Mouse (Mus musculus) ES-Bruce4 (cell line): ENCODE results near the gene Ccl17.

Experiments used
- EP300 ChIP-seq: IDR thresholded peaks from 2 replicates; pipeline ENCODE4 v1.6.1; 2011; ENCODE audit warnings: low read depth, low read length; ENCODE audit not compliant: insufficient read depth
- POLR2A ChIP-seq: IDR thresholded peaks from one replicate; pipeline ENCODE4 v1.8.1; 2011; ENCODE audit warnings: low read length; ENCODE audit not compliant: insufficient read depth

DNA sequence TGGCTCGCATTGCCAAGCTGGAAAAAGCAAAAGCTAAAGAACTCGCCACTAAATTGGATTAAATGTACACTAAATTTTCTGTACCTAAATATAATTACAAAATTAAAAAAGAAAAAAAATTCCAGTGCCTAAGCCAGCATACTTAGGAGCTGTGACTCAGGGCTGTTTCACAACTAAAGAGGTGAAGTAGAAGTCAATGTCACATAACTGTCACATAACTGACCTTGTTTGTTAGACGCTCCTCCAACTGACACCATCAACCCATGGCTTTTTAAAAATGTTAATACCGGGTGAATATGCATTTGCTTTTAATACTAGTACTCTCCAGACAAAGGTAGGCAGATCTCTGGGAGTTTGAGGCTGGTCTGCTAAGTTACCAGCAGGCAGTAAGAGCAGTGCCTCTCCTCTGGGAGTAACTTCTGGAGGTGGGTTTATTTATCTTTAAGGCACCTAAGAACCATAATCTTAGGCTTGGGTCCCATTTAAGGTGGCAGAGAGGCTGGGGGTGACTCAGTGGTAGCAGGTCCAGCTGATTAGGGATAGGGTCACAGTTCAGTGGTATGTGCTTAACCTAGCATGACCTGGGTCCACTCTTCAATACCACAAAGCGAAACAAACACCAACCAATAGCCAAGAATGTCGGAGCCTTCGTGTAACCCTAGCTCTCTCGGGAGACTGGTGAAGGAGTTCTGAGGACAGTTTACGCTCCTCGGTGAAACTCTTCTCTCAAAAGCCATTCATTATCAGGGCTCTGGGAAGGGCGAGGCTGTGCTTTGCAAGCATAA, 26.4 kb downstream of the Ccl17 start:
- no peak for TF ChIP-seq POLR2A
- no peak for TF ChIP-seq EP300
